Mouse (Mus musculus) liver, adult 2 months (tissue): ENCODE results near the gene Exosc9.

Experiments used
- CTCF ChIP-seq: fragments of 200-500 bp; IDR thresholded peaks from 2 replicates; pipeline ENCODE4 v1.5.1; 2011; ENCODE audit warnings: low read depth, low read length, control low read depth
- POLR2A ChIP-seq: fragments of 200-500 bp; IDR thresholded peaks from 2 replicates; pipeline ENCODE4 v1.6.1; 2011; ENCODE audit warnings: low read length, control low read depth; ENCODE audit not compliant: insufficient read depth; ENCODE audit errors: extremely low read depth

- TF ChIP-seq POLR2A (no peak), CTCF (no peak)
Observed at GRCm38 (mm10) chr3:36516196-36516595, 36.2 kb upstream of the Exosc9 start.
